Mouse (Mus musculus) forebrain, embryonic 14.5 days (tissue): ENCODE measurements at regions not wholly inside any gene's neighbourhood (a gene's known extent, or its start where the extent isn't known, plus 50 kb on each side); places are given as distances from the start of the nearest gene placed in this dataset.

Experiments used
- ATAC-seq: fragments of 200-750 bp; cut with Nextera tagmentation; 2 replicates; pipeline ENCODE4 v1.8.0; 2017; ENCODE audit warnings: mild to moderate bottlenecking, moderate library complexity
- DNase-seq: peaks from one replicate; pipeline ENCODE4 v3.0.0-alpha.2; 2015; ENCODE audit warnings: low spot score
- H3K27ac ChIP-seq: fragments of 300-500 bp; sonication (generic); 2 replicates; pipeline ENCODE4 v1.5.1; 2014; ENCODE audit warnings: low read depth, mild to moderate bottlenecking, control low read depth, low read length, moderate library complexity
- H3K27me3 ChIP-seq: fragments of 300-500 bp; sonication (generic); replicated peaks from 2 replicates; pipeline ENCODE4 v1.6.1; 2014; ENCODE audit warnings: low read length, control low read depth, mixed read lengths; ENCODE audit not compliant: control insufficient read depth, insufficient read depth
- H3K36me3 ChIP-seq: fragments of 300-500 bp; sonication (generic); 2 replicates; pipeline ENCODE4 v1.6.1; 2014; ENCODE audit warnings: low read length, control low read depth; ENCODE audit not compliant: control insufficient read depth, insufficient read depth
- H3K4me1 ChIP-seq: fragments of 300-500 bp; sonication (generic); 2 replicates; pipeline ENCODE4 v1.6.1; 2014; ENCODE audit warnings: antibody characterized with exemption, low read length, control low read depth; ENCODE audit not compliant: control insufficient read depth, insufficient read depth
- H3K4me2 ChIP-seq: fragments of 300-500 bp; sonication (generic); 2 replicates; pipeline ENCODE4 v1.6.1; 2014; ENCODE audit warnings: mild to moderate bottlenecking, control low read depth, low read length
- H3K4me3 ChIP-seq: fragments of 300-500 bp; sonication (generic); 2 replicates; pipeline ENCODE4 v1.5.1; 2014; ENCODE audit warnings: low read depth, low read length, control low read depth
- H3K9ac ChIP-seq: fragments of 300-500 bp; sonication (generic); 2 replicates; pipeline ENCODE4 v1.6.1; 2014; ENCODE audit warnings: mild to moderate bottlenecking, low read length, control low read depth, moderate library complexity
- H3K9me3 ChIP-seq: fragments of 300-500 bp; sonication (generic); replicated peaks from 2 replicates; pipeline ENCODE4 v1.6.1; 2016; ENCODE audit warnings: low read length, control low read depth, mixed read lengths; ENCODE audit not compliant: control insufficient read depth
- WGBS: fragments of 180-500 bp; shearing (Covaris S2); extraction: QIAGEN DNeasy Blood & Tissue Kit; methylation state at CpG from one replicate; pipeline ENCODE4 v1.1.7; 2014; 5-methylcytosine and 5-hydroxymethylcytosine counted together

- Histone ChIP-seq H3K4me1 (no peaks in the 10 kb centered on the region), H3K27ac (no peak overlapping the region), H3K4me3 (no peak overlapping the region), H3K9ac (no peak overlapping the region), H3K27me3 (no peaks in the 10 kb centered on the region), H3K9me3 (no peaks in the 10 kb centered on the region), H3K4me2 (no peak overlapping the region), H3K36me3 (no peaks in the 10 kb centered on the region)
- WGBS, result 85% methylated on average over 2 of the region's 2 CpGs
- DNase-seq (no peak), ATAC-seq (no peak)
Measured at GRCm38 (mm10) chr10:56642656-56643055, 265.5 kb downstream of the Gja1 start.

- DNase-seq (no peak), ATAC-seq (no peak)
- H3K4me1 ChIP-seq, result no peaks in the 10 kb centered on the region
- H3K27me3 ChIP-seq, result no peaks in the 10 kb centered on the region
- no peak overlapping the region for H3K4me2 ChIP-seq
- WGBS, result 78% methylated on average over 12 of the region's 12 CpGs
- H3K36me3 ChIP-seq, result no peaks in the 10 kb centered on the region
- no peaks in the 10 kb centered on the region for H3K9me3 ChIP-seq
- H3K9ac ChIP-seq, result no peak overlapping the region
- no peak overlapping the region for H3K4me3 ChIP-seq
- H3K27ac ChIP-seq, result no peak overlapping the region
Measured at GRCm38 (mm10) chr10:56643376-56644135, 266.4 kb downstream of the Gja1 start.

- Histone ChIP-seq H3K27me3 (no peaks in the 10 kb centered on the region), H3K4me1 (no peaks in the 10 kb centered on the region), H3K4me3 (no peak overlapping the region), H3K4me2 (no peak overlapping the region), H3K27ac (no peak overlapping the region), H3K36me3 (no peaks in the 10 kb centered on the region), H3K9ac (no peak overlapping the region), H3K9me3 (no peaks in the 10 kb centered on the region)
- no peak for DNase-seq
- ATAC-seq, result no peak
- 88% methylated on average over 4 of the region's 4 CpGs for WGBS
Measured at GRCm38 (mm10) chr10:56660501-56660900, 283.4 kb downstream of the Gja1 start.

- no peak overlapping the region for H3K4me2 ChIP-seq
- 68% methylated on average over 3 of the region's 3 CpGs for WGBS
- H3K9ac ChIP-seq, result no peak overlapping the region
- no peak overlapping the region for H3K4me3 ChIP-seq
- no peak for DNase-seq
- H3K27me3 ChIP-seq, result no peaks in the 10 kb centered on the region
- no peaks in the 10 kb centered on the region for H3K9me3 ChIP-seq
- ATAC-seq, result no peak
- H3K36me3 ChIP-seq, result no peaks in the 10 kb centered on the region
- H3K27ac ChIP-seq, result no peak overlapping the region
- H3K4me1 ChIP-seq, result no peaks in the 10 kb centered on the region
Measured at GRCm38 (mm10) chr10:56673919-56674318, 296.8 kb downstream of the Gja1 start.

GRCm38 (mm10) chr10:56682901-56683300 lies 305.8 kb downstream of the Gja1 start:
- no peaks in the 10 kb centered on the region for H3K4me1 ChIP-seq
- H3K9ac ChIP-seq, result no peak overlapping the region
- ATAC-seq (no peak), DNase-seq (no peak)
- H3K27ac ChIP-seq, result no peak overlapping the region
- no peak overlapping the region for H3K4me2 ChIP-seq
- no peaks in the 10 kb centered on the region for H3K9me3 ChIP-seq
- H3K4me3 ChIP-seq, result no peak overlapping the region
- H3K27me3 ChIP-seq, result no peaks in the 10 kb centered on the region
- WGBS, result 56% methylated on average over 3 of the region's 3 CpGs
- no peaks in the 10 kb centered on the region for H3K36me3 ChIP-seq

GRCm38 (mm10) chr10:56685655-56686250 lies 308.6 kb downstream of the Gja1 start:
- ATAC-seq (no peak), DNase-seq (no peak)
- Histone ChIP-seq H3K27me3 (no peaks in the 10 kb centered on the region), H3K9ac (no peak overlapping the region), H3K27ac (no peak overlapping the region), H3K36me3 (no peaks in the 10 kb centered on the region), H3K4me3 (no peak overlapping the region), H3K4me2 (no peak overlapping the region), H3K9me3 (no peaks in the 10 kb centered on the region), H3K4me1 (no peaks in the 10 kb centered on the region)
- 92% methylated on average over 8 of the region's 8 CpGs for WGBS

- H3K9me3 ChIP-seq, result no peaks in the 10 kb centered on the region
Measured at GRCm38 (mm10) chr10:56691467-56691866, 314.3 kb downstream of the Gja1 start.

GRCm38 (mm10) chr10:56695100-56695499 lies 318.0 kb downstream of the Gja1 start:
- WGBS, result 5% methylated on average over 3 of the region's 3 CpGs
- Histone ChIP-seq H3K36me3 (no peaks in the 10 kb centered on the region), H3K4me2 (no peak overlapping the region), H3K9ac (no peak overlapping the region), H3K9me3 (no peaks in the 10 kb centered on the region), H3K4me3 (no peak overlapping the region), H3K27me3 (no peaks in the 10 kb centered on the region), H3K4me1 (no peaks in the 10 kb centered on the region), H3K27ac (no peak overlapping the region)
- DNase-seq (no peak), ATAC-seq (no peak)

More at GRCm38 (mm10) chr10:56691467-56691866, 314.3 kb downstream of the Gja1 start:
- H3K36me3 ChIP-seq, result no peaks in the 10 kb centered on the region
- no peak for DNase-seq
- no peak overlapping the region for H3K4me3 ChIP-seq
- no peak overlapping the region for H3K27ac ChIP-seq
- H3K27me3 ChIP-seq, result no peaks in the 10 kb centered on the region
- H3K4me2 ChIP-seq, result no peak overlapping the region
- WGBS, result 87% methylated on average over 2 of the region's 2 CpGs
- H3K4me1 ChIP-seq, result no peaks in the 10 kb centered on the region
- no peak overlapping the region for H3K9ac ChIP-seq
- no peak for ATAC-seq

- 78% methylated on average over 6 of the region's 6 CpGs for WGBS
- Histone ChIP-seq H3K36me3 (no peaks in the 10 kb centered on the region), H3K27me3 (no peaks in the 10 kb centered on the region), H3K4me1 (no peaks in the 10 kb centered on the region), H3K27ac (no peak overlapping the region), H3K9me3 (no peaks in the 10 kb centered on the region), H3K4me2 (no peak overlapping the region), H3K4me3 (no peak overlapping the region), H3K9ac (no peak overlapping the region)
- ATAC-seq (no peak), DNase-seq (no peak)
Measured at GRCm38 (mm10) chr10:56700126-56700525, 323.0 kb downstream of the Gja1 start.
